Mouse (Mus musculus) kidney, embryonic 15.5 days (tissue): ENCODE measurements at regions not wholly inside any gene's neighbourhood (a gene's known extent, or its start where the extent isn't known, plus 50 kb on each side); places are given as distances from the start of the nearest gene placed in this dataset.

Source experiments
- ATAC-seq: fragments of 200-750 bp; cut with Nextera tagmentation; replicated peaks from 2 replicates; pipeline ENCODE4 v1.8.0; 2017; ENCODE audit warnings: moderate TSS enrichment; ENCODE audit not compliant: low FRiP score
- H3K27ac ChIP-seq: fragments of 300-500 bp; sonication (generic); 2 replicates; pipeline ENCODE4 v1.5.1; 2015; ENCODE audit warnings: mild to moderate bottlenecking, inconsistent platforms
- H3K27me3 ChIP-seq: fragments of 300-500 bp; sonication (generic); 2 replicates; pipeline ENCODE4 v1.6.1; 2015; ENCODE audit warnings: inconsistent platforms
- H3K36me3 ChIP-seq: fragments of 300-500 bp; sonication (generic); 2 replicates; pipeline ENCODE4 v1.6.1; 2015; ENCODE audit warnings: inconsistent platforms
- H3K4me1 ChIP-seq: fragments of 300-500 bp; sonication (generic); 2 replicates; pipeline ENCODE4 v1.6.1; 2015; ENCODE audit warnings: inconsistent platforms
- H3K4me2 ChIP-seq: fragments of 300-500 bp; sonication (generic); 2 replicates; pipeline ENCODE4 v1.6.1; 2015; ENCODE audit warnings: moderate library complexity, mild to moderate bottlenecking, inconsistent platforms
- H3K4me3 ChIP-seq: fragments of 300-500 bp; sonication (generic); replicated peaks from 2 replicates; pipeline ENCODE4 v1.5.1; 2015; ENCODE audit warnings: mild to moderate bottlenecking, inconsistent platforms
- H3K9ac ChIP-seq: fragments of 300-500 bp; sonication (generic); 2 replicates; pipeline ENCODE4 v1.6.1; 2015; ENCODE audit warnings: mild to moderate bottlenecking, inconsistent platforms
- H3K9me3 ChIP-seq: fragments of 300-500 bp; sonication (generic); replicated peaks from 2 replicates; pipeline ENCODE4 v1.6.1; 2016; ENCODE audit warnings: inconsistent platforms
- WGBS: fragments of 180-500 bp; shearing (Covaris S2); methylation state at CpG from one replicate; pipeline ENCODE4 v1.1.7; 2015; ENCODE audit warnings: mixed read lengths; 5-methylcytosine and 5-hydroxymethylcytosine counted together

DNA sequence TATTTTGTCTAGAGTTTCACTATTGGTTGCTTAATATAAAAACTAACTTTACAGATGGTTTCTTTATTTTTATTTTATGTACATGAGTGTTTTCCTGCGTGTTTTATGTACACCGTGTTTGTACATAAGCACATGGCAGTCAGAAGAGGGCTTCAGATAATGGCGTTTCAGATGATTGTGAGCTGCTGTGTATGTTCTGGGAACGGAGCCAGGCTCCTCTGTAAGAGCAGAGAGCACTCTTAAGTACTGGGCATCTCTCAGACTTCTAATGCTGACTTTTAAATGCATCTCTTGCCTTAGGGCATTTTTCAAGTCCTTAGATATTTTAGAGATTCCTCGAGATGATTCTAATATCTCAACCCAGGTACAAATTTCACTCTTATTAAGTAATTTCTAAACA lies 280.0 kb downstream of the Plpp3 start:
- Histone ChIP-seq H3K4me2 (no peak overlapping the region), H3K4me1 (no peaks in the 10 kb centered on the region), H3K4me3 (no peak overlapping the region), H3K27me3 (no peaks in the 10 kb centered on the region), H3K27ac (no peak overlapping the region), H3K9ac (no peak overlapping the region), H3K9me3 (no peaks in the 10 kb centered on the region), H3K36me3 (no peaks in the 10 kb centered on the region)
- no peak for ATAC-seq
- 78% methylated on average over 5 of the region's 5 CpGs for WGBS

DNA sequence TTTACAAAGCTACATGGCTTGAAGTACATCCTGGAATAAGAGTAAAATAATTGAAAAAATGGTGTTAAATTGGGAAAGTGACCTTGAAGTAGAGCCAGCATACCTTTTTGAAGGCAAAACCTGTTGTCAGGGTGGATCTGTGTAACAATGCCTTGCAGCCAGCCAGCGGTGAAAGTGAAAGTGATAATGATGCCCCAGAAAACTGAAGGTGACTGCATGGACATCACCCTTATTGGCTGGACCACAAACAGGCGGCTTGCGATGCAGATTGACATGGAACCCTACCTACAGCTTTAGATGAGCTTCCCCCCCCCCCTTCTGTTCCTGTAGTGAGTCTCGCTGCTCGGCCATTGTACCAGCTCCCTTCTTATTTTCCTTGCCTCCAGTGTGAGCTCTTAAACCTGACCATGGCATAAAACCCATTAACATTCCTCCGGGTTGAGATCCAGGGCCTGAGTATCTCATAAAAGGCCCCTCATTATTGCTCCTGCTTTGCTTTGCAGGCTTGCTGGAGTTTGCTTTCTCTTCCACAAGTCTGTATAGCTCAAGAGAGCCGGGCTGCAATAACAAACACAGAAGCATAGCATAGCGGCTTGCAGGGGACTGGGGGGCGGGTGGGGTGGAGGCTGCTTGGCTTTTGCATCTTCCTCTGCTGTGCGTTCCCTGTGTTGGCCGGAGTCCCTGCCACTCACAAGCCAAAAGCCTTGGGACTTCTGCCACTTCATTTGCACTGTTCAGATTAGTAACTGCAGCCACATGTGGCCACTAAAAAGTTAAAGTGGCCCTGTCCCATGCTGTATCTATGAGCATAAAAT lies 292.1 kb downstream of the Plpp3 start:
- 53% methylated on average over 11 of the region's 11 CpGs for WGBS
- Histone ChIP-seq H3K4me1 (0 out of 2 replicates have a peak, but pooled peaks cover 3% of the 10 kb centered on the region), H3K27me3 (no peaks in the 10 kb centered on the region), H3K9me3 (no peaks in the 10 kb centered on the region), H3K27ac (no peak overlapping the region), H3K4me3 (no peak overlapping the region), H3K4me2 (peak overlapping the region; percentile 9; the same call in 1 of the 2 replicates), H3K36me3 (no peaks in the 10 kb centered on the region), H3K9ac (no peak overlapping the region)
- ATAC-seq = no peak

DNA sequence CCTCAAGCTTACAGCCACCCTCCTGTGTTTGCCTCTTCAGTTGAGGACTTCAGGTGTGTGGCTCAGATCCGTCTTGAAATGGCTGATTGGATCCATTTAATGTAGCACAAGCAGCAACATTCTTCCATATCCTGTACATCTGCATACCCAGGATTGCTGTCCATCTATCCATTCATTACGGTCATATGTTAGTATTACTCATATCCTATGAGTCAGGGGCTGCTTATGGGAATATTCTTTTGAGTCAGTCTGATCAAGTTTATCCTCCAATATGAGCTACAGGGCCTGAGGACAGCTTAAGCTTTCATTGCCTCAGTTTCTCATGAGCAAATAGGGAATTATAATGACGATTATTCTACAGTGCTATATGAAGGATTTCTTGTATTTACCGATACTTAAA lies 293.7 kb downstream of the Plpp3 start:
- Histone ChIP-seq H3K4me1 (0 out of 2 replicates have a peak, but pooled peaks cover 3% of the 10 kb centered on the region), H3K27ac (no peak overlapping the region), H3K9me3 (no peaks in the 10 kb centered on the region), H3K27me3 (no peaks in the 10 kb centered on the region), H3K9ac (no peak overlapping the region), H3K4me3 (no peak overlapping the region), H3K4me2 (no peak overlapping the region), H3K36me3 (no peaks in the 10 kb centered on the region)
- ATAC-seq = no peak
- WGBS = 92% methylated on average over 4 of the region's 4 CpGs

DNA sequence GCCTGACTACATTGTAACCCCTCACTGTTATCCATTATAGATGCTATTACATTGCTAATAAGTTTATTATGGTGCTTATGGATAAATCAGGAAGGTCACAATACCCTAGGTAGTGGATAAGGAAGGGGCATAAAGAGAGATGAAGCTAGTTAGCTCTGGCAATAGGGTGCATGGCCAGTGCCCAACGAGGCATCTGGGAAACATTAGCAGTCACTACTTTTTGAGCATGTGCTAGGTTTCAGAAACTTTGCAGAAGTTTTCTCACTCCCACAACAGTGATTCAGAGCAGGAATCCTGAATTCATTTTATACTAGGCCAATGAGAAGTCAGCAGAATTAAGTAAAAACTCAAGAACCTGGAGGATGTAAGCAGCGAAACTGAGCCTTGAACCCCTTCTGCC lies 294.7 kb downstream of the Plpp3 start:
- 90% methylated on average over 2 of the region's 2 CpGs for WGBS
- H3K4me3 ChIP-seq = no peak overlapping the region

DNA sequence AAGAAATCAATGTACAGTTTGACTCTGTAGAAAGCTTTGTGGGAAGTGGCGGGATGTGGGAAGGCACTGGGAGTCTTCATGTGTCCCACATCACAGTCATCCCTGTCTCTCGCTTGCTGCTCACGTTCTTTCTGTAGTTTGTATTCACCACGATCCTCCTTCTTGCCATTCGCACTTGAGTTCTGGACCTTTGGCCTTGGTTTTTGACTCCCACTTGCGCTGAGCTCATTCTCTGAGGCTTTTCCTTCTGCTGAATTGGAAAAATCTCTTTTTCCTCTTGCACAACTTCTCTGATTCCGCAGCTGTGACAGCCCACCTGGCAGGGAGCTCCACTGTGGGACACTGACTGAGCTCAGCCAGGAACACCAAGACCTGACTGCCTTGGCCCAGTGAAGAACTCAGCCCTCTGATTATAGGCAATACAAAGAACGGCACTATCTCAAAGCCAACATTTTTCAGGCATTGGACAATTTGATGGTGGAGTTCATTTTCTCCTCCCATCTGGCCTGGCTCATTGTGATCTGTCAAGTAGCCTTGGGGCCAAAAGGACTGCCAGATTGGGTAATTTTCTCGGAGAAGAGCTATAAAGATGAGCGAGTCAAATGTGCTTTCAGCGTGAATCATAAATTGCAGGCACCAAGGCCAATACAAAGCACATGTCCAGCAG lies 299.9 kb downstream of the Plpp3 start:
- no peak overlapping the region for H3K4me3 ChIP-seq
- no peaks in the 10 kb centered on the region for H3K27me3 ChIP-seq
- H3K27ac ChIP-seq = no peak overlapping the region
- H3K9ac ChIP-seq = no peak overlapping the region
- H3K9me3 ChIP-seq = no peaks in the 10 kb centered on the region
- H3K4me1 ChIP-seq = peaks cover 19% of the 10 kb centered on the region
- H3K36me3 ChIP-seq = no peaks in the 10 kb centered on the region
- no peak overlapping the region for H3K4me2 ChIP-seq
- WGBS = 58% methylated on average over 11 of the region's 11 CpGs
- no peak for ATAC-seq

More for the DNA sequence above, 294.7 kb downstream of the Plpp3 start:
- Histone ChIP-seq H3K36me3 (no peaks in the 10 kb centered on the region), H3K27me3 (no peaks in the 10 kb centered on the region), H3K4me1 (0 out of 2 replicates have a peak, but pooled peaks cover 3% of the 10 kb centered on the region), H3K9me3 (no peaks in the 10 kb centered on the region), H3K4me2 (no peak overlapping the region), H3K27ac (no peak overlapping the region), H3K9ac (no peak overlapping the region)
- ATAC-seq = no peak

DNA sequence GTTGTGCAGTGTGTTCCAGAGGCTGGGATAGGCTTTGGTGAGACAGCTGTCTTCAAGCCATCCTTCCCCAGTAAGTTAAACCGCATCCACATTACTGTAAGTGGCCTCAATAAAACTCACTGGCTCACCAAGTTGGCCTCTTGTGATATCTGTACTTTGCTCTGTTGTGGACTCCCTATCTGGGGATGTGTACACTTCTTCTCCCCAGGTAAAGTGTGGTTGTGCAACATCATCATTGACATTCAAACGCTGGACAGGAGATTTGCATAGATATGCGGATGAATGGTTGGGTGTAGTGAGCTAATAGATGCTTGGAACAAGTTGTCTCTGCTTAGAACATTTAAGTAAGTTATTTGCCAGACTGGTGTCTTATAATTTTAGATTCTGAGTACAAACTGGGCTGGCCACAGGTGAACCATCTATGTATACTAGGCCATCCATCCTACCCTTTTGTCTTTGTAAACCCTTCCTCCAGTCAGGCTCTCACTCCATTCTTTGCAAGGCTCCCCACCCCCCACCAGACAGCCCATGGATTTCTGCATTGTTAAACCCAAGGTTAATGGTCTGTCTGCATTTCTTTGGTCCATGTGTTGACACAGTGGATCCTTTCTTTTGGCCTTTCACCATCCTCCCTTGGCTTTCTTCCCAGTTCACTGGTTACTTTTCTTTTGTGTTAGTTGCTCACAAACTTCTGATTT lies 303.0 kb downstream of the Plpp3 start:
- Histone ChIP-seq H3K9me3 (no peaks in the 10 kb centered on the region), H3K9ac (no peak overlapping the region), H3K4me3 (no peak overlapping the region), H3K4me2 (no peak overlapping the region), H3K27ac (peak overlapping the region; percentile 20; the same call in 1 of the 2 replicates), H3K4me1 (peaks cover 19% of the 10 kb centered on the region), H3K36me3 (no peaks in the 10 kb centered on the region), H3K27me3 (no peaks in the 10 kb centered on the region)
- ATAC-seq = peak; percentile 69; the same call in 1 of the 2 replicates
- 77% methylated on average over 3 of the region's 3 CpGs for WGBS

DNA sequence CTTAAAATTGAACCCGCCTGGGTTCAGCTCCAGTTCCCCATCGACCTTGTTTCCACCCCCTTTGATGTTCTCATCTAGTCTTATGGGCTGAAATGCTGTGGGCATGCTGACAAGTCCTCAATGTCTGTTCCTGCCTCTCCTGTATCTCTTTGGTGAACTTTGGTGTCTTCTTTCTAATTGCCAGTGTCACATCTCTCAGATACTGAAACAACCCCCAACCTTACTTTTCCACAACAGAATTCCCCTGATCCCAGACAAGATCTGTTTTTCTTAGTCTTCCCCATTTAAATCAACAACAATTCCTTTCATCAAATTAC lies 303.5 kb downstream of the Plpp3 start:
- Histone ChIP-seq H3K4me1 (peaks cover 19% of the 10 kb centered on the region), H3K27ac (peak overlapping the region; percentile 20; the same call in 1 of the 2 replicates), H3K9me3 (no peaks in the 10 kb centered on the region), H3K9ac (no peak overlapping the region), H3K4me2 (no peak overlapping the region), H3K36me3 (no peaks in the 10 kb centered on the region), H3K4me3 (no peak overlapping the region), H3K27me3 (no peaks in the 10 kb centered on the region)
- no peak for ATAC-seq
- WGBS = 18% methylated on average over 2 of the region's 2 CpGs

DNA sequence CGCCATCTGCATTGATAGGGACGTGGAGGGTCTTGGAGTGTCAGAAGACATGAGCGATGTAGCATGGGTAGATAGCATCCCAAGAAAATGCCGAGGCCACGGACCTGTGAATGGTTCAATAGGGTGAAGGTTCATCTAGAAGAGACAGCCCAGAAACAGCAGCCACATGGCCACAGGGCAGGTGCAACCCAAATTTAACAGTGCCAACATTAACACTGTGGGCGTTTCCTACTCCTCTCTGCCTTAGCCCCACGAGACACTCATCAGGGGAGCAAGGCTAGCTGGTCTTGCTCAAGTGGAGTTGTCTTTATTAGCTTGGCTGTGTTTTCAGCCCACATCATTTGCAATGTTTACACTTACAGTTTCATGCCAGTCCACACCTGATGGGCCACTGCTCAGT lies 310.7 kb downstream of the Plpp3 start:
- Histone ChIP-seq H3K27ac (no peak overlapping the region), H3K9ac (no peak overlapping the region), H3K36me3 (no peaks in the 10 kb centered on the region), H3K4me2 (no peak overlapping the region), H3K27me3 (no peaks in the 10 kb centered on the region), H3K4me1 (no peaks in the 10 kb centered on the region), H3K4me3 (no peak overlapping the region), H3K9me3 (no peaks in the 10 kb centered on the region)
- ATAC-seq = no peak
- 92% methylated on average over 7 of the region's 7 CpGs for WGBS

DNA sequence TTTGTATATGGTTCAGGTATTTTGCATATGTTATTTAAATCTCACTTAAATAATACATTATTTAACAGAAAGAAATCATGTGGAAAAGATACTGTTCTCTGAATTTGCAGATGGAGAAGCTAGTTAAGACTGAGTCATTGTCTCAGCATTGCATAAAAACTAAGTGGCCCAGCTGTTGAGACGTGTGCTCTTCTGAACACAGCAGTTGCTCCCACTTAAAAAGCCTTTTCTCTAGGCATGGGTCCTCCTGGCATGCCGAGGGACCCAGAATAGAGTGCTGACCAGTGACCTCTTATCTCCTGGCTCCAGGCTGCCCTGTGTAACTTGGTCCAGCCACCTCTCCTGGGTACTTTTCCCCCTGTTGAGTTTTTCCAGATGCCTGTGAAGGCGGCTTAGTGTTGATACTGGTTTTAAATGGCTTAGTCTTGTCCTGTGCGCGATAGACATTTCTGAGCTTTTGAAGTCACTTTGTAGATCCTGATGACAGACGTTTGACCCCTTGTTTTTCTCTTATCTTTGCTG lies 312.2 kb downstream of the Plpp3 start:
- Histone ChIP-seq H3K4me3 (no peak overlapping the region), H3K9me3 (no peaks in the 10 kb centered on the region), H3K9ac (no peak overlapping the region), H3K27me3 (no peaks in the 10 kb centered on the region), H3K27ac (no peak overlapping the region), H3K4me1 (no peaks in the 10 kb centered on the region), H3K36me3 (no peaks in the 10 kb centered on the region), H3K4me2 (no peak overlapping the region)
- no peak for ATAC-seq
- WGBS = 76% methylated on average over 6 of the region's 6 CpGs

DNA sequence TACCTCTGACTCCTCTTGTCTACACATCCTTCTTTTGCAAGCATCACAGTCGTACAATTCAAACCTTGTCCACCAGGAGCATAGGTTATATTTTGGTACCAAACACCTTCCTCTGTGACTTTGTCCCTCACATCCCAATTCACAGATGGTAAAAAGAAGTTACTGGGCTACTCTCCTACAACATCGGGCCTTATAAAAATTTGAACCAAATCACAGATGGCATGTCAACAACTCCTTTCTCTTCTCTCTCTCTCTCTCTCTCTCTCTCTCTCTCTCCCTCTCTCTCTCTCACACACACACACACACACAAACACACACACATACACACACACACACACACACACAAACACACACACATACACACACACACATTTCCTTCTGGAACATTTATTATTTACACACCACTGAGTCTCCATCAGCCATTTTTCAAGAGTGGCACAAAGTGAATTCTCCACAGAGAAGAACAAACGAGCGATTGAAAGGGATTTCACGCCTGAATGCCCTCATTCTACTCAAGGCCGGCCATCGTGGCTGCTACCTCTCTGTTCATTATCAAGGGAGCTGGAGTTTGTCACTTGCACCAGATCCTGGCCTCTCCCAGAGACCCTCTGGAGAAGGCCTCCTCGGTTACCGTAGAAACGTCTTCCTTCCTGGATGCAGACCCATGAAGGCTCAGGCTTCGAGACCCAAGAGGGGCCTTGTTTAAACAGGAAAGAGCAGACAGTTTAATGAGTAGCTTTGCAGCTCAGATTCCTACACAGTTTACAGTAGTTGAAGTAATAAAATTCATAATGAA lies 314.7 kb upstream of the Gm12728 start:
- no peaks in the 10 kb centered on the region for H3K27me3 ChIP-seq
- H3K4me1 ChIP-seq = peaks cover 18% of the 10 kb centered on the region
- no peaks in the 10 kb centered on the region for H3K36me3 ChIP-seq
- 24% methylated on average over 11 of the region's 11 CpGs for WGBS
- H3K4me3 ChIP-seq = no peak overlapping the region
- ATAC-seq = peak; percentile 70
- no peak overlapping the region for H3K4me2 ChIP-seq
- no peak overlapping the region for H3K9ac ChIP-seq
- peak overlapping the region; percentile 70 for H3K27ac ChIP-seq
- no peaks in the 10 kb centered on the region for H3K9me3 ChIP-seq

DNA sequence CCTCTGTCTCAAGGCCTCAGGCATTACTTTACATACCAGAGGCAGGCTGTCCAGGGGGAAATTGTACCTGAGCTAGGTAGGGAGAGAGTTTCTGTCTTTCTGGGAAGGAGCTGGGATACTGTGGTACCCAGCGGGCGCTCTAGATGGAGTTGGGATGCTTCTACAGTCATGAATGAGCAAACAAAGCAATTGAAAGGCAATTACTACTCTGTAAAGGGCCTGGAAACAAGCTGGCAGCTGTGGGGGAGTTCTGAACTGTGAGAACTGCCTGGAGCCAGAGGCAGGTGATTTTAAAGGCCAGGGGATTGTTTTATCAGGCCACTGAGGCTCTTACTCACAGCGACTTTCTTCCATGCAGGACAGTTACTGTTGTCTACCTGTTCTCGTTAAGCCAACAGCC lies 313.3 kb upstream of the Gm12728 start:
- H3K9ac ChIP-seq = no peak overlapping the region
- H3K27me3 ChIP-seq = no peaks in the 10 kb centered on the region
- H3K27ac ChIP-seq = peak overlapping the region; percentile 33; the same call in 1 of the 2 replicates
- no peak overlapping the region for H3K4me2 ChIP-seq
- H3K4me1 ChIP-seq = peaks cover 18% of the 10 kb centered on the region
- WGBS = 52% methylated on average over 4 of the region's 4 CpGs
- no peak overlapping the region for H3K4me3 ChIP-seq
- ATAC-seq = no peak
- no peaks in the 10 kb centered on the region for H3K9me3 ChIP-seq
- no peaks in the 10 kb centered on the region for H3K36me3 ChIP-seq
